Mouse (Mus musculus): ENCODE measurements around the gene Slc16a1.

GRCm38 (mm10) chr3:104659758-104660157 lies 21.3 kb downstream of the Slc16a1 start:
- TF ChIP-seq CTCF (IDR thresholded peaks at IDR 0.05; ENCODE audit: low read depth) (no peak), EP300 (IDR thresholded peaks at IDR 0.05; ENCODE audit: low read depth) (no peak)
